Mouse (Mus musculus) heart, adult 2 months (tissue): ENCODE results near the gene Tcte1. TPM values are rescaled to one million over a fixed set of nuclear protein-coding genes. Genes with fewer than 3 reads are reported as not detected.

Source experiments
- DNase-seq, 2 experiments: peaks; one replicate each; pipeline ENCODE4 v3.0.0; 2021
- H3K27ac ChIP-seq: fragments of 200-600 bp; 2 replicates; pipeline ENCODE4 v1.8.1; 2022
- H3K27me3 ChIP-seq: fragments of 200-500 bp; 2 replicates; pipeline ENCODE4 v1.6.1; 2012; ENCODE audit warnings: mild to moderate bottlenecking, low read length, inconsistent platforms, mixed read lengths; ENCODE audit not compliant: control insufficient read depth, insufficient read depth
- H3K36me3 ChIP-seq: fragments of 200-500 bp; 2 replicates; pipeline ENCODE4 v1.6.1; 2012; ENCODE audit warnings: low read length, inconsistent platforms; ENCODE audit not compliant: control insufficient read depth, insufficient read depth
- H3K4me1 ChIP-seq: fragments of 200-500 bp; 2 replicates; pipeline ENCODE4 v1.6.1; 2011; ENCODE audit warnings: low read length; ENCODE audit not compliant: control insufficient read depth, insufficient read depth
- H3K4me3 ChIP-seq: fragments of 200-600 bp; 2 replicates; pipeline ENCODE4 v1.8.1; 2022
- H3K79me2 ChIP-seq: fragments of 200-500 bp; replicated peaks from 2 replicates; pipeline ENCODE4 v1.6.1; 2012; ENCODE audit warnings: mild to moderate bottlenecking, inconsistent platforms, low read length, moderate library complexity, mixed read lengths; ENCODE audit not compliant: control insufficient read depth, insufficient read depth
- H3K9ac ChIP-seq: fragments of 200-500 bp; 2 replicates; pipeline ENCODE4 v1.6.1; 2012; ENCODE audit warnings: low read depth, mild to moderate bottlenecking, control low read depth, inconsistent platforms, low read length, mixed read lengths
- CTCF ChIP-seq: fragments of 200-600 bp; IDR thresholded peaks from 2 replicates; pipeline ENCODE4 v1.8.1; 2022; ENCODE audit warnings: antibody characterized with exemption, mild to moderate bottlenecking, moderate library complexity
- EP300 ChIP-seq: fragments of 200-500 bp; IDR thresholded peaks from 2 replicates; pipeline ENCODE4 v1.6.1; 2011; ENCODE audit warnings: low read depth, low read length, control low read depth; ENCODE audit not compliant: insufficient read depth
- POLR2A ChIP-seq: fragments of 200-500 bp; IDR thresholded peaks from 2 replicates; pipeline ENCODE4 v1.6.1; 2011; ENCODE audit warnings: mild to moderate bottlenecking, low read depth, low read length, control low read depth; ENCODE audit not compliant: insufficient read depth
- WGBS: fragments of 180-500 bp; shearing (Covaris S2); methylation state at CpG from one replicate; pipeline ENCODE4 v1.1.7; 2018; 5-methylcytosine and 5-hydroxymethylcytosine counted together
- intact Hi-C: fragments of 180-260 bp; cut with DNase I; formaldehyde crosslinking; loops from one replicate; pipeline ENCODE4 v1.15.1; 2025
- polyA plus RNA-seq: library from polyadenylated mRNA; depleted of rRNA; stranded (reverse); fragments of >200 nt; gene quantifications from 2 replicates; pipeline ENCODE4 v1.2.3, GENCODE M21; 2012
- total RNA-seq, 2 experiments: library from RNA; stranded (reverse); gene quantifications; 2 replicates each; pipeline ENCODE4 v1.2.3; 2021

The Tcte1 gene
- total and polyA plus RNA-seq, 3 experiments, result 0.90 TPM; not detected in 2

- intact Hi-C loops, result no loop called here
- no peaks in the 10 kb centered on the region for H3K4me1 ChIP-seq
- TF ChIP-seq POLR2A (no peak), CTCF (no peak)
- H3K27ac ChIP-seq, result no peak overlapping the region
- peaks cover 5% of the 10 kb centered on the region; the same call in 1 of the 2 replicates for H3K27me3 ChIP-seq
- WGBS, result 45% methylated on average over 13 of the region's 13 CpGs
- no peak overlapping the region for H3K4me3 ChIP-seq
- no peaks in the 10 kb centered on the region for H3K79me2 ChIP-seq
- no peaks in the 10 kb centered on the region for H3K36me3 ChIP-seq
- no peak for DNase-seq
- no peak overlapping the region for H3K9ac ChIP-seq
These were observed 7.1 kb downstream of the Tcte1 start for GRCm38 (mm10) chr17:45530346-45530782.

DNA sequence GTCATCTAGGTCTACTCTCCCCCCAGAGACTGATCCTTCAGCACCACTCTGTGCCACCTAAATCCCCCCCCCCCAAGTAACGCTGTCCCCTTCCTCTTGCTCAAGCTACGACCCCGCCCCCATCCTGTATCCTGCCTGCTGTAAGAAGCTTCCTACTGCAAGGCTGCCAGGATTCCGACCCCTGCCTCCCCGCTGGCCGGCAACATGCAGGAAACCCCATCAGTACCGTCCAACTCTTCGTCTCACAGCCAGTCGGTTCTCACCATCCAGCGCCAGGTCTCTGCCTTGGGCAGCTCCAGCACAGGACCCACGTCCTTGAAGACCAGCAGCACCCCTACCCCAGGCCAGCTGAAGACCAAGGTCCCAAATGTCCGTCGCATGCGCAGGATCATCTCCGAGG, 9.7 kb downstream of the Tcte1 start:
- no peak for DNase-seq
- peaks cover 6% of the 10 kb centered on the region; the same call in 1 of the 2 replicates for H3K27me3 ChIP-seq
- WGBS, result 40% methylated on average over 15 of the region's 15 CpGs
- intact Hi-C loops, result no loop called here
- no peak overlapping the region for H3K4me3 ChIP-seq
- no peaks in the 10 kb centered on the region for H3K79me2 ChIP-seq
- H3K9ac ChIP-seq, result no peak overlapping the region
- H3K36me3 ChIP-seq, result no peaks in the 10 kb centered on the region
- TF ChIP-seq EP300 (no peak), POLR2A (no peak), CTCF (no peak)
- no peaks in the 10 kb centered on the region for H3K4me1 ChIP-seq
- H3K27ac ChIP-seq, result no peak overlapping the region

DNA sequence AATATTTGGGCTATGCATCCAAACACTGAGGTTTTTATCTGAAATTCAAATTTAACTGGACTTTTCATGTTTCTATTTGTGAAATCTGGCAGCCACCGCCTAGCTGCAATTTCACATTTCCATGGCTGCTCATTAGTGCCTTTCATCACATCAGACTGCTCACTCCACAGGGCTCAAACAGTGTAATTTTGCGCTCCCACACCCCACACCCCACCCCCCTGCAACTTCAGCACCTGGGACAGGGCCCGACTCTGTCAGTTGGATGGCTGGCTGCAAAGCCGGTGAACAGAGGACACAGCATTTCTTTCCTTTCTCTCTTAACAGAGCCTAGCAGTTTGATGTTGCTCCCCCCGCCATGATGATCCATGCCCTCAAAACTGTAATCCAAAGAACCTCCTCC, 13.0 kb downstream of the Tcte1 start:
- Histone ChIP-seq H3K4me3 (no peak overlapping the region), H3K4me1 (no peaks in the 10 kb centered on the region), H3K27me3 (peaks cover 1% of the 10 kb centered on the region), H3K79me2 (no peaks in the 10 kb centered on the region), H3K9ac (no peak overlapping the region), H3K36me3 (no peaks in the 10 kb centered on the region), H3K27ac (no peak overlapping the region)
- no peak for TF ChIP-seq EP300
- TF ChIP-seq CTCF, result no peak
- TF ChIP-seq POLR2A, result no peak
- intact Hi-C loops, result no loop called here
- 8% methylated on average over 5 of the region's 5 CpGs for WGBS
- DNase-seq, result no peak

GRCm38 (mm10) chr17:45538394-45538793, 15.2 kb downstream of the Tcte1 start:
- Histone ChIP-seq H3K4me3 (no peak overlapping the region), H3K9ac (no peak overlapping the region), H3K36me3 (no peaks in the 10 kb centered on the region), H3K27me3 (peaks cover 1% of the 10 kb centered on the region), H3K79me2 (no peaks in the 10 kb centered on the region), H3K4me1 (no peaks in the 10 kb centered on the region), H3K27ac (no peak overlapping the region)
- TF ChIP-seq EP300 (no peak), CTCF (no peak), POLR2A (no peak)
- intact Hi-C loops, result no loop called here
- DNase-seq, result no peak
- WGBS, result 52% methylated on average over 4 of the region's 4 CpGs

- DNase-seq, result no peak
- intact Hi-C loops, result no loop called here
- WGBS, result 69% methylated on average over 21 of the region's 21 CpGs
- Histone ChIP-seq H3K36me3 (no peaks in the 10 kb centered on the region), H3K27me3 (peaks cover 6% of the 10 kb centered on the region), H3K4me1 (no peaks in the 10 kb centered on the region), H3K9ac (no peak overlapping the region), H3K27ac (no peak overlapping the region), H3K79me2 (no peaks in the 10 kb centered on the region), H3K4me3 (no peak overlapping the region)
- TF ChIP-seq POLR2A (no peak), EP300 (no peak), CTCF (no peak)
These were observed 16.4 kb downstream of the Tcte1 start for GRCm38 (mm10) chr17:45539664-45540063.

DNA sequence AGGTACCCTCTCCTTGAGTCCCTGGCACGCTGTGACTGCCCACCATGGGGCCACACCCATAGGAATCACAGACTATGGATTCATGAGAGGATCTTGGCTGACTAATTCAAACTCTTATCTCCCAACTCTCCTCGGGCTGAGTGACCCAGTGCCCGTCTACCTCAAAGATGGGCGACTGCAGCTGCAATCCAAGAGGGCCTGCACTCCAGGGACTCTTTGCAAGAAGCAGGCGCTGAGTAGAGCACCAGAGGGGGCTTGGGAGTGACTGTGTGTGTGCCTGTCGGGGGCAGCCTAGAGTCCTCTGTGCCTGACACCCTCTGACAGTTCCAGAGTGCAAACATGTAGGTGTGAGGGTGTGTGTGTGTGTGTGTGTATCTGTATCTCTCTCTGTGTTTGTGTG, 18.9 kb downstream of the Tcte1 start:
- Histone ChIP-seq H3K4me1 (no peaks in the 10 kb centered on the region), H3K9ac (no peak overlapping the region), H3K27ac (no peak overlapping the region), H3K36me3 (no peaks in the 10 kb centered on the region), H3K27me3 (peaks cover 20% of the 10 kb centered on the region), H3K79me2 (no peaks in the 10 kb centered on the region), H3K4me3 (no peak overlapping the region)
- no peak for DNase-seq
- WGBS, result 21% methylated on average over 6 of the region's 6 CpGs
- no peak for TF ChIP-seq POLR2A
- TF ChIP-seq EP300, result no peak
- TF ChIP-seq CTCF, result no peak
- intact Hi-C loops, result no loop called here
